Mouse (Mus musculus) forebrain, embryonic 10.5 days (tissue): ENCODE measurements at regions not wholly inside any gene's neighbourhood (a gene's known extent, or its start where the extent isn't known, plus 50 kb on each side); places are given as distances from the start of the nearest gene placed in this dataset.

Experiments
- DNase-seq: peaks from one replicate; pipeline ENCODE4 v3.0.0-alpha.2; 2017; ENCODE audit warnings: low spot score; ENCODE audit errors: extremely low spot score
- H3K27ac ChIP-seq: fragments of 300-500 bp; sonication (generic); 2 replicates; pipeline ENCODE4 v1.5.1; 2016; ENCODE audit warnings: mild to moderate bottlenecking
- H3K27me3 ChIP-seq: fragments of 300-500 bp; sonication (generic); 2 replicates; pipeline ENCODE4 v1.6.1; 2016; ENCODE audit warnings: mild to moderate bottlenecking; ENCODE audit not compliant: poor library complexity, severe bottlenecking
- H3K36me3 ChIP-seq: fragments of 300-500 bp; sonication (generic); replicated peaks from 2 replicates; pipeline ENCODE4 v1.6.1; 2016; ENCODE audit warnings: mild to moderate bottlenecking, moderate library complexity
- H3K4me1 ChIP-seq: fragments of 300-500 bp; sonication (generic); 2 replicates; pipeline ENCODE4 v1.6.1; 2016
- H3K4me3 ChIP-seq: fragments of 300-500 bp; sonication (generic); 2 replicates; pipeline ENCODE4 v1.5.1; 2016; ENCODE audit warnings: mild to moderate bottlenecking, moderate library complexity
- H3K9me3 ChIP-seq: fragments of 300-500 bp; sonication (generic); 2 replicates; pipeline ENCODE4 v1.6.1; 2016; ENCODE audit warnings: mild to moderate bottlenecking, moderate library complexity
- WGBS: fragments of 180-500 bp; shearing (Covaris S2); methylation state at CpG from one replicate; pipeline ENCODE4 v1.1.7; 2016; 5-methylcytosine and 5-hydroxymethylcytosine counted together

- Histone ChIP-seq H3K36me3 (no peaks in the 10 kb centered on the region), H3K4me3 (no peak overlapping the region), H3K27ac (no peak overlapping the region), H3K27me3 (no peaks in the 10 kb centered on the region), H3K9me3 (no peaks in the 10 kb centered on the region), H3K4me1 (peaks cover 12% of the 10 kb centered on the region)
- 56% methylated on average over 5 of the region's 5 CpGs for WGBS
- DNase-seq = no peak
These were observed 194.1 kb downstream of the Sp3 start for GRCm38 (mm10) chr2:72786044-72786737.

GRCm38 (mm10) chr2:72787616-72788015 lies 192.6 kb downstream of the Sp3 start:
- H3K27me3 ChIP-seq = no peaks in the 10 kb centered on the region
- H3K9me3 ChIP-seq = no peaks in the 10 kb centered on the region
- no peak overlapping the region for H3K27ac ChIP-seq
- H3K4me1 ChIP-seq = peaks cover 12% of the 10 kb centered on the region
- no peak overlapping the region for H3K4me3 ChIP-seq
- WGBS = 83% methylated on average over 3 of the region's 3 CpGs
- H3K36me3 ChIP-seq = no peaks in the 10 kb centered on the region
- DNase-seq = no peak

GRCm38 (mm10) chr2:72791496-72791895 lies 188.8 kb downstream of the Sp3 start:
- H3K9me3 ChIP-seq = no peaks in the 10 kb centered on the region
- no peak overlapping the region for H3K4me3 ChIP-seq
- no peak for DNase-seq
- H3K27me3 ChIP-seq = no peaks in the 10 kb centered on the region
- H3K4me1 ChIP-seq = peaks cover 1% of the 10 kb centered on the region; the same call in 1 of the 2 replicates
- no peak overlapping the region for H3K27ac ChIP-seq
- no peaks in the 10 kb centered on the region for H3K36me3 ChIP-seq
- 85% methylated on average over 3 of the region's 3 CpGs for WGBS

GRCm38 (mm10) chr2:72793424-72793823 lies 186.8 kb downstream of the Sp3 start:
- Histone ChIP-seq H3K4me1 (no peaks in the 10 kb centered on the region), H3K27ac (no peak overlapping the region), H3K9me3 (no peaks in the 10 kb centered on the region), H3K27me3 (no peaks in the 10 kb centered on the region), H3K4me3 (no peak overlapping the region), H3K36me3 (no peaks in the 10 kb centered on the region)
- no peak for DNase-seq
- 84% methylated on average over 10 of the region's 10 CpGs for WGBS

- H3K4me3 ChIP-seq = no peak overlapping the region
- H3K4me1 ChIP-seq = no peaks in the 10 kb centered on the region
- DNase-seq = no peak
- 77% methylated on average over 4 of the region's 4 CpGs for whole genome bisulfite sequencing
- H3K36me3 ChIP-seq = no peaks in the 10 kb centered on the region
- H3K27ac ChIP-seq = no peak overlapping the region
- no peaks in the 10 kb centered on the region for H3K9me3 ChIP-seq
- H3K27me3 ChIP-seq = no peaks in the 10 kb centered on the region
These were observed 185.7 kb downstream of the Sp3 start for GRCm38 (mm10) chr2:72794501-72794900.

GRCm38 (mm10) chr2:72797002-72797718 lies 183.1 kb downstream of the Sp3 start:
- H3K9me3 ChIP-seq = no peaks in the 10 kb centered on the region
- no peaks in the 10 kb centered on the region for H3K36me3 ChIP-seq
- H3K27ac ChIP-seq = no peak overlapping the region
- no peaks in the 10 kb centered on the region for H3K27me3 ChIP-seq
- no peak overlapping the region for H3K4me3 ChIP-seq
- no peak for DNase-seq
- WGBS = 88% methylated on average over 4 of the region's 4 CpGs
- H3K4me1 ChIP-seq = no peaks in the 10 kb centered on the region

GRCm38 (mm10) chr2:72800696-72801095 lies 179.6 kb downstream of the Sp3 start:
- 75% methylated on average over 7 of the region's 7 CpGs for WGBS
- H3K4me3 ChIP-seq = no peak overlapping the region
- H3K9me3 ChIP-seq = no peaks in the 10 kb centered on the region
- H3K27me3 ChIP-seq = no peaks in the 10 kb centered on the region
- DNase-seq = no peak
- H3K36me3 ChIP-seq = no peaks in the 10 kb centered on the region
- no peaks in the 10 kb centered on the region for H3K4me1 ChIP-seq
- H3K27ac ChIP-seq = no peak overlapping the region

- Histone ChIP-seq H3K36me3 (no peaks in the 10 kb centered on the region), H3K9me3 (peaks cover 9% of the 10 kb centered on the region; the same call in 1 of the 2 replicates), H3K27me3 (peaks cover 40% of the 10 kb centered on the region), H3K4me1 (peaks cover 13% of the 10 kb centered on the region), H3K27ac (no peak overlapping the region), H3K4me3 (no peak overlapping the region)
- no peak for DNase-seq
- 75% methylated on average over 14 of the region's 14 CpGs for WGBS
These were observed 166.8 kb downstream of the Sp3 start for GRCm38 (mm10) chr2:72813282-72813974.

- Histone ChIP-seq H3K36me3 (no peaks in the 10 kb centered on the region), H3K9me3 (no peaks in the 10 kb centered on the region), H3K27ac (no peak overlapping the region), H3K27me3 (no peaks in the 10 kb centered on the region), H3K4me1 (peaks cover 15% of the 10 kb centered on the region), H3K4me3 (no peak overlapping the region)
- peak; percentile 2 for DNase-seq
- 88% methylated on average over 4 of the region's 4 CpGs for WGBS
These were observed 155.0 kb downstream of the Sp3 start for GRCm38 (mm10) chr2:72825251-72825650.

GRCm38 (mm10) chr2:72829139-72829538 lies 151.1 kb downstream of the Sp3 start:
- no peaks in the 10 kb centered on the region for H3K9me3 ChIP-seq
- peak; percentile 9 for DNase-seq
- no peak overlapping the region for H3K27ac ChIP-seq
- H3K4me3 ChIP-seq = no peak overlapping the region
- H3K27me3 ChIP-seq = no peaks in the 10 kb centered on the region
- WGBS = 42% methylated on average over 1 of the region's 1 CpGs
- H3K36me3 ChIP-seq = no peaks in the 10 kb centered on the region
- H3K4me1 ChIP-seq = peaks cover 15% of the 10 kb centered on the region

- Histone ChIP-seq H3K4me1 (peaks cover 13% of the 10 kb centered on the region), H3K9me3 (no peaks in the 10 kb centered on the region), H3K36me3 (no peaks in the 10 kb centered on the region), H3K4me3 (no peak overlapping the region), H3K27ac (no peak overlapping the region), H3K27me3 (no peaks in the 10 kb centered on the region)
- peak; percentile 5 for DNase-seq
- 90% methylated on average over 10 of the region's 10 CpGs for WGBS
These were observed 147.5 kb downstream of the Sp3 start for GRCm38 (mm10) chr2:72832770-72833169.

GRCm38 (mm10) chr2:72838085-72838727 lies 142.0 kb downstream of the Sp3 start:
- H3K4me3 ChIP-seq = no peak overlapping the region
- no peak overlapping the region for H3K27ac ChIP-seq
- peak; percentile 11 for DNase-seq
- peaks cover 20% of the 10 kb centered on the region; the same call in 1 of the 2 replicates for H3K4me1 ChIP-seq
- H3K27me3 ChIP-seq = no peaks in the 10 kb centered on the region
- H3K36me3 ChIP-seq = no peaks in the 10 kb centered on the region
- WGBS = 71% methylated on average over 6 of the region's 6 CpGs
- no peaks in the 10 kb centered on the region for H3K9me3 ChIP-seq
